Mouse (Mus musculus): ENCODE data around the gene 6030468B19Rik.
"Not testable (repeated sequence)": the region's sequence is repeated elsewhere in the genome, so short reads cannot be mapped to it uniquely, and the experiment has no call there.

The 6030468B19Rik gene

GRCm38 (mm10) chr11:117828888-117829604, 31.6 kb downstream of the 6030468B19Rik start:
- no peak for DNase-seq (ENCODE audit: low read depth)

GRCm38 (mm10) chr11:117829671-117830215, 32.3 kb downstream of the 6030468B19Rik start:
- no peak for DNase-seq (ENCODE audit: low read depth)

- no peak for DNase-seq (ENCODE audit: low read depth)
Observed at GRCm38 (mm10) chr11:117830401-117830800, 32.9 kb downstream of the 6030468B19Rik start.

DNA sequence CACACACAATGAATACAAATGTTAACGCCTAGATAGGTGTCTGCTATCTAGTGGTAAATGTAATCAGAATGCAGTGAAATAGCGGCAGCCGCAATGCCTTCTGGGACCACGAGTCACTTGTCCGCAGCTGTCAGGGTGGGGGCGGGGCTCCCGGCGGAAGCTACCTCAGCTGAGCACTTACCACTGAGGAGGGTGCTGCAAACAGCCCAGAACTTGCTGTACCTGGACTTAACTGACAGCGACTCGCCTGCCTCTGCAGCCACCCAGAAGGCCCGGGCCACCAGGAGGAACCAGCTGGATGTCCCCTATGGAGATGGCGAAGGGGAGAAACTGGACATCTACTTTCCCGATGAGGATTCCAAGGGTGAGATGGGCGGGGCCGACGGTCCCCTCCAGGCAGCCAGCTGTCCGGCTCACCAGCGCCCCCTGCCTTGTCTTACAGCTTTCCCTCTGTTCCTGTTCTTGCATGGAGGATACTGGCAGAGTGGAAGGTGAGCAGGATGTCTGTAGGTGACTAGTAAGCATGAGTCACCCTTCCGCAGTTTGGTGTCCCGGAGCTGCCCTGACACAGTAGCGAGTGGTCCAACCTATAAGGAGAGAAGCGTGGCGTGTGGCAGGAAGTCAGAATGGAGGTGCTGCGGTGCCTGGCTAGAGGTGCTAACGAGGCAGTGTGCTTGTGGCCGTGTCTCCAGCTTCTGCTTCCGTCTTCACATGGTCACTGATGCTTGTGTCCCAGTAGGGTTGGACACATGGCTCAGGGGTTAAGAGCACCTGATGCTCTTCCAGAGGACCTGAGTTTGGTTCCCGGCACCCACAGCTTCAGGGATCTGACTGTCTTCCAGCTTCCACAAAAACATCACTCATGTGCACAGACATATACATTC, 34.9 kb downstream of the 6030468B19Rik start:
- no peak for DNase-seq (ENCODE audit: low read depth)

DNA sequence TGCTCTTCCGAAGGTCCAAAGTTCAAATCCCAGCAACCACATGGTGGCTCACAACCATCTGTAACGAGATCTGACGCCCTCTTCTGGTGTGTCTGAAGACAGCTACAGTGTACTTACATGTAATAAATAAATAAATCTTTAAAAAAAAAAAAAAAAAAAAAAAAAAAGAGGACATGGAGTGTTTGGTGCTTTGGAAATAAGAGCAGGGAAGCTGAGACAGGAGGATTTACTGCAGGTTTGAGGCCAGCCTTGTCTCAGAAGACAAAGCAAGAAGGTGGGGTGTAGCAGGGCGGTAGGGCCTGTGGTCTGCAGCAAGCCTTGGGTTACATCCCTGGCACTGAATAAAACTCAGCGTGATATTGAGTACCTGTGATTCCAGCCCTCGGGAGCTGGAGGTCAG, 36.0 kb downstream of the 6030468B19Rik start:
- DNase-seq (ENCODE audit: low read depth) = not testable (repeated sequence)

GRCm38 (mm10) chr11:117834086-117834485, 36.6 kb downstream of the 6030468B19Rik start:
- no peak for DNase-seq (ENCODE audit: low read depth)

- no peak for DNase-seq (ENCODE audit: low read depth)
Observed at GRCm38 (mm10) chr11:117836306-117836705, 38.8 kb downstream of the 6030468B19Rik start.

DNA sequence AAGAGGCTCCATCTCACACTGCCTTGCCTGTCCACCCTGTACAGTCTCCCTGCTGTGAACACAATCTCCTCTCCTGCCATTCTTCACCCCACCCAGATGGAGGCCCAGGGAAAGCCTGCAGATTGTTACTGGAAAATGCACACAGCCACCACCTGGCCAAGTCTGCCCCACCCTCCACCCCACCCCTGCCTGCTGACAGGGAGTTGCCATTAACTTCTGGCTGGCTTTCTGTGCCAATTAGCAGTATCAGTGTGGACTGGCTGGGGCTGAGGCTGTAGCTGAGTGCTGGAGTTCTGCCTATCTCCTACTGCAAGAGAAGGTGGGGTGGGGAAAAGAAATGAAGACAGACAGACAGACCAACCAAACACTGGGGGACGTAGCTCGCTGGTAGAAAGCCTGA, 41.1 kb downstream of the 6030468B19Rik start:
- no peak for DNase-seq (ENCODE audit: low read depth)

DNA sequence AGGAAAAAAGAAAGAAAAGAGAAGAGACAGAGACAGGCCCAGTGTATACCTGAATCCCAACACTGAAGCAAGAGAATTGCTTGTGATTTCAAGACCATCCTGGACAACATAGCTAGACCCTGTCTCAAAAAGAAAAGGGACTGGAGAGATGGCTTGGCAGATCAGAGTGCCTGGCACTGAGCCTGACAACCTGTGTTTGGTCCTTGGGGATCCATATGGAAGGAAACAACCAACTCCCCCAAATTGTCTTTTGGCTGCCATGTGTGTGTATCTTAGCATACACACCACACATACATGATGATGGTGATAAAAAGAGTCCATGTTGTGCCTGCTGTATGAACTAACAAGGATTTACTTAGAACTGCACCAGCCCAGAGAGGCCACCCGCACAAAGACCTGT, 41.6 kb downstream of the 6030468B19Rik start:
- DNase-seq (ENCODE audit: low read depth) = no peak

- no peak for DNase-seq (ENCODE audit: low read depth)
Observed at GRCm38 (mm10) chr11:117840910-117841309, 43.5 kb downstream of the 6030468B19Rik start.

DNA sequence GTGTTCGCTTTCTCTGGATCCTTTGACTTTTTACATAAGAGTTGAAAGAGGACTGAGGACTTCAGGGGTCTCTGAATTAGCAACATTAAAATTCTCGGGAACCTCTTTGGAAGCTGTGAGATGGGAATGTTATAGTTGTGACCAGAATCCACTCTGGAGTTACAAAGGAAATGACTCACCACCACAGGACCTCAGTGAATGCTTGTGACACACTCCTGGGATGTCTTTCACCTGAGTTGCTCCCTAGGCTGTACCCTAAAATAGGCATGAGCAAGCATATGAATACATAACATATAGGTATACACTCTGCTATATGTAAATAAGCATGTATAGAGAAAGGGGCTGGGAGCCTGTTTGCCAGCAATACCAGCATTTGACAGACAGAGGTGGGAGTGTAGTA, 46.0 kb downstream of the 6030468B19Rik start:
- no peak for DNase-seq (ENCODE audit: low read depth)

GRCm38 (mm10) chr11:117844997-117845396, 47.5 kb downstream of the 6030468B19Rik start:
- DNase-seq (ENCODE audit: low read depth) = no peak

DNA sequence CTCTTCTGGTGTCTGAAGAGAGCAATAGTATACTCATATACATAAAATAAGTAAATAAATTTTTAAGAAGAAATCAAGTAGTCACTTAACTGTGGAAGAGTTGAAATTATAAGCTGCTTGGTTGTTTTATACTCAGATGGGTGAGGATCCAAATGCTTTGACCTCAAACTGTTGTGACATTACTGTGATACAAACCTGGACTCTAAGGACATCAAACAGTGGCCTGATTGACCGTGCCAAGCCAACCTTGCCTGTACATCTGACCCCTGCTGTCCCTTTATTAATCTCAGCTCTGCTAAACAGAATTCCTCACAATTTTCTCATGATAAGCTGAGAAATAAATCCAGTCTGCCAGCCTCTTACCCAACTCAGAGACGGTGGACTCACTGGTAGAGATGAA, 48.2 kb downstream of the 6030468B19Rik start:
- DNase-seq (ENCODE audit: low read depth) = no peak

- DNase-seq (ENCODE audit: low read depth) = no peak
Observed at GRCm38 (mm10) chr11:117846640-117847039, 49.2 kb downstream of the 6030468B19Rik start.

DNA sequence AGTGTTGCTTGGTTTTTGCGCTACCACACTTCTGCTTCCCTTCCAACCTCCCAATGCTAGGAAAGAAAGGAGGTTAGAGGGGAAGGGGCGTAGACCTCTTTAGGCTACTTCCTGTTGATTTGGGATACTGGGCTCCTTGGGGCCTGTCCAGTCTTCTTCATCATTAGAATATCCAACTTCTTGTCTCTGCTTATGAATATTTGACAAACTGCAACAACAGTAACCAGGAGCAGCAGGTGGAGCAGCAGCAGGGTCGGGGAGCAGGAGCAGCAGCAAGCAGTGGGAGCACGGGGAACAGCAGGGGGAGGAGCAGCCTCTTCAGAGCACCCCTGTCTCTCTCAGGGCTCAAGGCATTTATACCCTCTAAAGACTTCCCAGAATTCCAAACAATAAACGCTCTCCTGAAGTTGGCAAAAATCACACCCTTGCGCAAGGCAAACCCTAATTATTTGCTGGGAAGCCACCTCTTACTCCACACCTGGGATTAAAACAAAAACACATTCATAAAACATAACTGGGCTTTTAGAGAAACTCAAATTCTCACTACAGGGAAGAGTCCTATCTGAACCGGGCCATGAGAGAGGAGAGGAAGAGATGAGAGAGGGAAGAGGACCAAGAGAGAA, 50.2 kb downstream of the 6030468B19Rik start:
- peak; percentile 44 for DNase-seq (ENCODE audit: low read depth)

GRCm38 (mm10) chr11:117848271-117848984, 51.0 kb downstream of the 6030468B19Rik start:
- no peak for DNase-seq (ENCODE audit: low read depth)

DNA sequence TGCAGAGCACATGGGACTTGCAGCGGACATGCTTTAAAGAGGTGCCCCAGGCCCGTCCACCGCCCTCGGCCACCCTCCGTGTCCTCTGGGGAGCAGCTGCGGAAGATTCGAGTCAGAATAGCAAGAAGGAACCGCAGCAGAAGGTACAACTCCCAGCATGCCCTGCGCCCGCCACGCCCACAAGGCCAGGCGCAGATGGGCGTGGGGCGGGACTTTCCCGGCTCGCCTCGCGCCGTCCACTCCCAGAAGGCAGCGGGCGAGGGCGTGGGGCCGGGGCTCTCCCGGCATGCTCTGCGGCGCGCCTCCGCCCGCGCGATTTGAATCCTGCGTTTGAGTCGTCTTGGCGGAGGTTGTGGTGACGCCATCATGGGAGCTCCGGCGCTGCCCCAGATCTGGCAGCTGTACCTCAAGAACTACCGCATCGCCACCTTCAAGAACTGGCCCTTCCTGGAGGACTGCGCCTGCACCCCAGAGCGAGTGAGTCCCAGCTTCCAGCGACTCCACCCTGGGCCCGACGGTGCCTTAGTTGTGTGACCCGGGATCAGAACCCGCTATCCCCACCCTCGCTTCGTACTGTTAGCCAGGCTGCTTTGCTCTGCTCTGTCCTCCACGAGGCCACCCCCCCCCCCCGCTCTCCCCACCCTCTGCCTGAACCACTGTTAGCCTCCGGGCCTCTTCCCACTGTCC, 51.7 kb downstream of the 6030468B19Rik start, which contains the start of gene Birc5:
Gene Birc5, plus strand, starts transcription at position 267 of the 687 bp plus-strand sequence.
- peak; percentile 86 for DNase-seq (ENCODE audit: low read depth)

DNA sequence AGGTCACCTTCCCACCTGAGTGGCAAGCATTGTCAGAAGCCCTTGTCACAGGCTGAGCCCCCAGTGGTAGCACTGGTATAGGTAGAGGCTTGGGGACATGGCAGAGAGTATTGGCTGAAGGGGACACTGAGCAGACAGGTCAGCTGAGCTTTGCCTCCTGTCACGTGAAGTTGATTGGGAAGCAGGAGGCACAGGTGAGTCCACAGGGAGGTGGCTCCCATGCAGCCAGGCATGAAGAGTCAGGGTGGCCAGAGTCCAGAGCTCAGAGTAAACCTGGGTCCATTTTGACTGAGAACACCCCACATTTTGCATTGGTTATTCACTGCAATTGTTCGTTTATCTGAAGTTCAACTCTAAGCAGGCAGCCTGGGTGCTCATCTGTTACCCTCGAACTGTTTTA, 55.4 kb downstream of the 6030468B19Rik start:
- DNase-seq (ENCODE audit: low read depth) = no peak

GRCm38 (mm10) chr11:117854241-117854640, 56.8 kb downstream of the 6030468B19Rik start:
- no peak for DNase-seq (ENCODE audit: low read depth)

DNA sequence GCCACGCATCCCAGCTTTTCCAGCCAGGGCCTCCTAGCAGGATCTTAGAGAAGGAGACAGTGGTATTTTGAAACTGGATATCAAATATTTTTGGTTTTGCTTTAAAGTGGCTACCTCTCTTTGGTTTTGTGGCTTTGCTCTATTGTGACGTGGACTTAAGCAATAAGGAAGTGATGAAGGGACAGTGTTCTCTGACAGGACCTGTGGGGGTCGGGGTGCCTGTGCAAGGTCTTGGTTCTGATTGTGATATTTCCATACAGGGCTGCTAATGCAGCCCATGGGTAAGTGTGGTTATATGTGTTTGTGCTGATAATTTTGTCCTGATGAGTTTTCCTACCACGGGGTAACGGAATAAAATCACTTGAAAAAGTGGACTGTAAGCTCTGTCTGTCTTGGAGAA, 57.9 kb downstream of the 6030468B19Rik start:
- no peak for DNase-seq (ENCODE audit: low read depth)

GRCm38 (mm10) chr11:117855975-117856374, 58.5 kb downstream of the 6030468B19Rik start:
- no peak for DNase-seq (ENCODE audit: low read depth)
